Mouse (Mus musculus) activated CD4-positive, CD25-positive, alpha-beta regulatory T cell, adult 4 months (primary cell): ENCODE results near the gene Slc1a3. TPM values are rescaled to one million over a fixed set of nuclear protein-coding genes. Genes with fewer than 3 reads are reported as not detected.

Source experiments
- ATAC-seq: one replicate; pipeline ENCODE4 v1.8.0; 2017
- polyA plus RNA-seq, 2 experiments: library from polyadenylated mRNA; unstranded; fragments of 100-300 nt; shearing (Covaris generic); gene quantifications; one replicate each; pipeline ENCODE4 v1.2.1; 2017

Gene Slc1a3
- under 1 TPM; 0.18 to 0.26 TPM for polyA plus RNA-seq

GRCm38 (mm10) chr15:8710146-8711006, at the start of gene Slc1a3:
TSS of gene Slc1a3 (minus strand) at chr15:8710764.
- ATAC-seq = no peak

GRCm38 (mm10) chr15:8759026-8759425, 48.5 kb upstream of the Slc1a3 start:
- no peak for ATAC-seq

- no peak for ATAC-seq
Measured at GRCm38 (mm10) chr15:8756441-8756840, 45.9 kb upstream of the Slc1a3 start.

GRCm38 (mm10) chr15:8749762-8750161, 39.2 kb upstream of the Slc1a3 start:
- no peak for ATAC-seq

GRCm38 (mm10) chr15:8748771-8749170, 38.2 kb upstream of the Slc1a3 start:
- ATAC-seq = no peak

GRCm38 (mm10) chr15:8741593-8741992, 31.0 kb upstream of the Slc1a3 start:
- no peak for ATAC-seq

- no peak for ATAC-seq
Measured at GRCm38 (mm10) chr15:8740724-8741123, 30.2 kb upstream of the Slc1a3 start.

GRCm38 (mm10) chr15:8738156-8738555, 27.6 kb upstream of the Slc1a3 start:
- no peak for ATAC-seq

GRCm38 (mm10) chr15:8734363-8734739, 23.8 kb upstream of the Slc1a3 start:
- ATAC-seq = no peak

- ATAC-seq = no peak
Measured at GRCm38 (mm10) chr15:8733669-8734362, 23.3 kb upstream of the Slc1a3 start.

GRCm38 (mm10) chr15:8728861-8729260, 18.3 kb upstream of the Slc1a3 start:
- ATAC-seq = no peak

- no peak for ATAC-seq
Measured at GRCm38 (mm10) chr15:8722386-8723100, 12.0 kb upstream of the Slc1a3 start.

GRCm38 (mm10) chr15:8721746-8722145, 11.2 kb upstream of the Slc1a3 start:
- no peak for ATAC-seq

GRCm38 (mm10) chr15:8721005-8721404, 10.4 kb upstream of the Slc1a3 start:
- ATAC-seq = no peak

- no peak for ATAC-seq
Measured at GRCm38 (mm10) chr15:8718496-8718895, 7.9 kb upstream of the Slc1a3 start.

- ATAC-seq = no peak
Measured at GRCm38 (mm10) chr15:8717021-8717571, 6.5 kb upstream of the Slc1a3 start.

GRCm38 (mm10) chr15:8716330-8716964, 5.9 kb upstream of the Slc1a3 start:
- ATAC-seq = no peak

GRCm38 (mm10) chr15:8715666-8716065, 5.1 kb upstream of the Slc1a3 start:
- no peak for ATAC-seq

GRCm38 (mm10) chr15:8712433-8712984, 1.9 kb upstream of the Slc1a3 start:
- no peak for ATAC-seq

GRCm38 (mm10) chr15:8711630-8712310, 1.2 kb upstream of the Slc1a3 start:
- ATAC-seq = no peak

GRCm38 (mm10) chr15:8709578-8709977, 986 bp downstream of the Slc1a3 start:
- no peak for ATAC-seq

GRCm38 (mm10) chr15:8706613-8707012, 4.0 kb downstream of the Slc1a3 start:
- ATAC-seq = no peak
